Mouse (Mus musculus) lung, adult 2 months (tissue): Measurements from ENCODE around the gene Gm20219.

ENCODE experiments used
- CTCF ChIP-seq: fragments of 200-500 bp; IDR thresholded peaks from 2 replicates; pipeline ENCODE4 v1.5.1; 2011; ENCODE audit warnings: mild to moderate bottlenecking, low read length, control low read depth; ENCODE audit not compliant: insufficient read depth
- POLR2A ChIP-seq: fragments of 200-500 bp; IDR thresholded peaks from 2 replicates; pipeline ENCODE4 v1.6.1; 2011; ENCODE audit warnings: low read depth, mild to moderate bottlenecking, control low read depth, low read length, borderline replicate concordance; ENCODE audit errors: extremely low read depth

DNA sequence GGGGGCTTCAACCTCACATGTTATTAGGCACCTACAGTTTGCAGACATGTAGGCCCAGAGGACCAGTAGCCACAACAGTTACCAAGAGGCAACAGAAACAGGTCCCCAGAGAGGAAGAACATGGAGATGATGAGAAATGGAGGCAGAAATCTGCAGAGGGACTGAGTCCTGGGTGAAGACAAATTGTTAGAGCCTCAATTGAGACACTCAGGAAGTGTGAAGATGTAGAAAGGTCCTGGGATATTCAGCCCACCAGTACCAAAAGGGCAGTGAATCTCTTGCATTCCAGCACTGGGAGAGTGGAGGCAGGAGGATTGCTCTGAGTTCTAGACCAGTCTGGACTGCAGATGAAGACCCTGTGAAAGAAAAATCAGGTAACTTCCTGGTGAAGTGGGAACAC is 39.9 kb downstream of the Gm20219 start:
- TF ChIP-seq POLR2A: no peak
- no peak for TF ChIP-seq CTCF
